Mouse (Mus musculus) ES-Bruce4 (cell line): ENCODE measurements around the gene Utp20. TPM values are rescaled to one million over a fixed set of nuclear protein-coding genes. Genes with fewer than 3 reads are reported as not detected.
A peak's percentile ranks its signal among the peaks of the same experiment; 100 is the strongest.

Experiments used
- H3K27ac ChIP-seq: 2 replicates; pipeline ENCODE4 v1.5.1; 2012; ENCODE audit warnings: low read length, inconsistent platforms; ENCODE audit not compliant: insufficient read depth
- H3K27me3 ChIP-seq: 2 replicates; pipeline ENCODE4 v1.6.1; 2012; ENCODE audit warnings: mild to moderate bottlenecking, low read length, inconsistent platforms; ENCODE audit not compliant: control insufficient read depth, poor library complexity, insufficient read depth, severe bottlenecking
- H3K36me3 ChIP-seq: 2 replicates; pipeline ENCODE4 v1.6.1; 2012; ENCODE audit warnings: inconsistent platforms, mild to moderate bottlenecking, low read length, moderate library complexity; ENCODE audit not compliant: control insufficient read depth, poor library complexity, insufficient read depth, severe bottlenecking
- H3K4me1 ChIP-seq: one replicate; pipeline ENCODE4 v1.8.1; 2011; ENCODE audit warnings: low read length; ENCODE audit not compliant: control insufficient read depth, insufficient read depth
- H3K4me3 ChIP-seq: 2 replicates; pipeline ENCODE4 v1.5.1; 2011; ENCODE audit warnings: low read depth, mild to moderate bottlenecking, low read length
- H3K9ac ChIP-seq: 2 replicates; pipeline ENCODE4 v1.6.1; 2012; ENCODE audit warnings: low read depth, mild to moderate bottlenecking, inconsistent platforms; ENCODE audit not compliant: poor library complexity, severe bottlenecking
- H3K9me3 ChIP-seq: replicated peaks from 2 replicates; pipeline ENCODE4 v1.6.1; 2012; ENCODE audit warnings: mild to moderate bottlenecking, low read length, inconsistent platforms; ENCODE audit not compliant: control insufficient read depth, poor library complexity, insufficient read depth, severe bottlenecking
- CTCF ChIP-seq: IDR thresholded peaks from one replicate; pipeline ENCODE4 v1.8.1; 2011; ENCODE audit warnings: low read depth, low read length
- EP300 ChIP-seq: IDR thresholded peaks from 2 replicates; pipeline ENCODE4 v1.6.1; 2011; ENCODE audit warnings: low read depth, low read length; ENCODE audit not compliant: insufficient read depth
- POLR2A ChIP-seq: IDR thresholded peaks from one replicate; pipeline ENCODE4 v1.8.1; 2011; ENCODE audit warnings: low read length; ENCODE audit not compliant: insufficient read depth
- polyA plus RNA-seq: library from polyadenylated mRNA; stranded (reverse); fragments of >200 nt; gene quantifications from 2 replicates; pipeline ENCODE4 v1.2.4, GENCODE M21; 2011; ENCODE audit warnings: low read depth; ENCODE audit not compliant: missing spikeins, insufficient read depth, insufficient read length

The Utp20 gene
- 71.3 and 76.4 TPM in 2 replicates for polyA plus RNA-seq

- no peaks in the 10 kb centered on the region for H3K9me3 ChIP-seq
- no peak for TF ChIP-seq EP300
- TF ChIP-seq POLR2A = peak; percentile 28
- H3K4me3 ChIP-seq = peak within 1 kb of the TSS; percentile 91
- H3K27me3 ChIP-seq = no peaks in the 10 kb centered on the region
- H3K4me1 ChIP-seq = no peaks in the 10 kb centered on the region
- peak within 1 kb of the TSS; percentile 91 for H3K9ac ChIP-seq
- H3K27ac ChIP-seq = peak within 1 kb of the TSS; percentile 73
- H3K36me3 ChIP-seq = peaks cover 33% of the 10 kb centered on the region
Measured at GRCm38 (mm10) chr10:88826188-88826946, at the start of gene Utp20. Utp20 (minus strand) TSS chr10:88826804.

GRCm38 (mm10) chr10:88874870-88875269 is 48.3 kb upstream of the Utp20 start:
- Histone ChIP-seq H3K4me1 (peaks cover 1% of the 10 kb centered on the region), H3K9me3 (no peaks in the 10 kb centered on the region), H3K27ac (no peak overlapping the region), H3K27me3 (no peaks in the 10 kb centered on the region), H3K9ac (no peak overlapping the region), H3K4me3 (no peak overlapping the region), H3K36me3 (no peaks in the 10 kb centered on the region)
- no peak for TF ChIP-seq EP300
- TF ChIP-seq POLR2A = no peak
- TF ChIP-seq CTCF = no peak

GRCm38 (mm10) chr10:88866017-88866416 is 39.4 kb upstream of the Utp20 start:
- no peak overlapping the region for H3K9ac ChIP-seq
- H3K4me1 ChIP-seq = no peaks in the 10 kb centered on the region
- no peak overlapping the region for H3K4me3 ChIP-seq
- H3K27ac ChIP-seq = no peak overlapping the region
- no peaks in the 10 kb centered on the region for H3K27me3 ChIP-seq
- no peaks in the 10 kb centered on the region for H3K9me3 ChIP-seq
- no peak for TF ChIP-seq POLR2A
- no peak for TF ChIP-seq EP300
- TF ChIP-seq CTCF = no peak
- no peaks in the 10 kb centered on the region for H3K36me3 ChIP-seq

GRCm38 (mm10) chr10:88862293-88862692 is 35.7 kb upstream of the Utp20 start:
- no peak overlapping the region for H3K4me3 ChIP-seq
- no peaks in the 10 kb centered on the region for H3K4me1 ChIP-seq
- no peak overlapping the region for H3K27ac ChIP-seq
- no peak for TF ChIP-seq EP300
- TF ChIP-seq POLR2A = no peak
- no peak for TF ChIP-seq CTCF
- H3K36me3 ChIP-seq = no peaks in the 10 kb centered on the region
- no peak overlapping the region for H3K9ac ChIP-seq
- H3K9me3 ChIP-seq = no peaks in the 10 kb centered on the region
- H3K27me3 ChIP-seq = no peaks in the 10 kb centered on the region

GRCm38 (mm10) chr10:88861416-88861815 is 34.8 kb upstream of the Utp20 start:
- no peaks in the 10 kb centered on the region for H3K36me3 ChIP-seq
- H3K9ac ChIP-seq = no peak overlapping the region
- H3K9me3 ChIP-seq = no peaks in the 10 kb centered on the region
- no peaks in the 10 kb centered on the region for H3K4me1 ChIP-seq
- no peak overlapping the region for H3K27ac ChIP-seq
- no peaks in the 10 kb centered on the region for H3K27me3 ChIP-seq
- no peak overlapping the region for H3K4me3 ChIP-seq
- no peak for TF ChIP-seq CTCF
- no peak for TF ChIP-seq POLR2A
- TF ChIP-seq EP300 = no peak

GRCm38 (mm10) chr10:88860911-88861310 is 34.3 kb upstream of the Utp20 start:
- Histone ChIP-seq H3K9me3 (no peaks in the 10 kb centered on the region), H3K27ac (no peak overlapping the region), H3K9ac (no peak overlapping the region), H3K36me3 (no peaks in the 10 kb centered on the region), H3K4me1 (no peaks in the 10 kb centered on the region), H3K27me3 (no peaks in the 10 kb centered on the region), H3K4me3 (no peak overlapping the region)
- no peak for TF ChIP-seq EP300
- no peak for TF ChIP-seq CTCF
- no peak for TF ChIP-seq POLR2A
